ENCODE assay signal across 8 mouse cellular contexts in the genomic region with DNA sequence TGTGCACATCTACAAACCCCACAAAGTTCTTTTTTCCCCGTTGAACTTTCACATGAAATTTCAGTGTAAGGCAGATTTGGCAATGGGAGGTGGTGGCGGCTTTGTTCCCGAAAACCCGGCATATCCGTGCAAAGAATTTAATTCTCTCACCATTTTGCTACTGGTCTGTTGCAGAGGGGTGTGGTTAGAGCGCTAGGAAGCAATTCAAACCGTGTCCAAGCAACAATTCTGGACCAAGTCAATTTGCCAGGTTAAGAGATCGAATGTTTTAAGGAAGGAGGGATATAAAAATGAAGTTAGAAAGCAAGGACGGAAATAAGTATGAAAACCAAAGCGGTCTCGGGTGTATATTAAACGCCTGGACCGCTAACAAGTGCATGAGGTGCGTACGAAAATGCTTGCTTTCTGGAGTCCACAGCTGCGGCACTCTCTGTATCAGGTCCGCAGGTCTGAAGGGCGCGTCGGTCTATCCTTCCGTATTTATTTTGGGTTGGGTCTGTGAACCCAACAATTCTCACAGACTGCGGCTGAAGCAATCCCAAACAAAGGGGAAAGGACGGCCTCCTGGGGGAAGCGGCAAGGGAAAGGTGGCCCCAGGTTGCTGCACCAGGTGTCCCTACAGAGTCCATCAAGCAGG. TPM values are rescaled to one million over a fixed set of nuclear protein-coding genes. Genes with fewer than 3 reads are reported as not detected.
DNase-seq lines count a peak whose midpoint lies in the region; ATAC-seq and TF ChIP-seq lines count a peak whose summit lies in the region.

No protein-coding gene starts in this region.

- H3K4me2 ChIP-seq in embryonic facial prominence, embryonic 13.5 days, result peak overlapping the region; percentile 85
- peak overlapping the region; percentile 92 for H3K4me2 ChIP-seq in hindbrain, embryonic 12.5 days (replicated peaks)
- H3K4me2 ChIP-seq in stomach, embryonic 15.5 days, result peak overlapping the region; percentile 97

- ATAC-seq in embryonic facial prominence, embryonic 13.5 days (ENCODE audit: insufficient number of reproducible peaks, insufficient read depth, low FRiP score, low TSS enrichment, low read depth), result 0 out of 2 replicates have a peak, but pooled peaks have one; percentile 0
- no peak for ATAC-seq in hindbrain, embryonic 12.5 days (ENCODE audit: low FRiP score)
- ATAC-seq in stomach, embryonic 15.5 days (ENCODE audit: insufficient read depth, low FRiP score, low read depth), result peak; percentile 5; the same call in 1 of the 2 replicates

- peaks cover 5% of the 10 kb centered on the region for H3K9me3 ChIP-seq in ES-Bruce4 (replicated peaks; ENCODE audit: control insufficient read depth, insufficient read depth, low read length, poor library complexity, severe bottlenecking)
- peaks cover 11% of the 10 kb centered on the region for H3K9me3 ChIP-seq in embryonic facial prominence, embryonic 13.5 days
- H3K9me3 ChIP-seq in hindbrain, embryonic 12.5 days (replicated peaks), result no peaks in the 10 kb centered on the region
- H3K9me3 ChIP-seq in stomach, embryonic 15.5 days, result peaks cover 3% of the 10 kb centered on the region; the same call in 1 of the 2 replicates

- peak; percentile 13 for DNase-seq in gastrocnemius, adult 18-20 months (ENCODE audit: low spot score)
- no peak for DNase-seq in gastrocnemius, postnatal 4 days (ENCODE audit: low spot score in 2 of 2)
- DNase-seq in lung, postnatal 10 days, result peak; percentile 24
- no peak for DNase-seq in cerebellum, adult 9-10 months

- peak overlapping the region; percentile 84 for H3K4me3 ChIP-seq in ES-Bruce4 (ENCODE audit: low read depth, low read length)
- H3K4me3 ChIP-seq in embryonic facial prominence, embryonic 13.5 days, result peak overlapping the region; percentile 82
- H3K4me3 ChIP-seq in hindbrain, embryonic 12.5 days, result peak overlapping the region; percentile 82
- peak overlapping the region; percentile 86 for H3K4me3 ChIP-seq in stomach, embryonic 15.5 days (replicated peaks)

- whole genome bisulfite sequencing in embryonic facial prominence, embryonic 13.5 days, result 2% methylated on average over 24 of the region's 24 CpGs
- WGBS in hindbrain, embryonic 12.5 days, result under 1% methylated on average over 24 of the region's 24 CpGs
- 1% methylated on average over 24 of the region's 24 CpGs for WGBS in stomach, embryonic 15.5 days

- TF ChIP-seq POLR2A in ES-Bruce4 (IDR thresholded peaks at IDR 0.05; ENCODE audit: insufficient read depth, low read length), result no peak

- H3K36me3 ChIP-seq in ES-Bruce4 (ENCODE audit: control insufficient read depth, insufficient read depth, low read length, poor library complexity, severe bottlenecking), result no peaks in the 10 kb centered on the region
- peaks cover 4% of the 10 kb centered on the region; the same call in 1 of the 2 replicates for H3K36me3 ChIP-seq in embryonic facial prominence, embryonic 13.5 days
- no peaks in the 10 kb centered on the region for H3K36me3 ChIP-seq in hindbrain, embryonic 12.5 days
- H3K36me3 ChIP-seq in stomach, embryonic 15.5 days, result no peaks in the 10 kb centered on the region

- H3K27ac ChIP-seq in ES-Bruce4 (ENCODE audit: insufficient read depth, low read length), result no peak overlapping the region
- 0 out of 2 replicates have a peak overlapping the region, but pooled peaks have one; percentile 7 for H3K27ac ChIP-seq in embryonic facial prominence, embryonic 13.5 days
- H3K27ac ChIP-seq in hindbrain, embryonic 12.5 days, result peak overlapping the region; percentile 37
- H3K27ac ChIP-seq in stomach, embryonic 15.5 days, result peak overlapping the region; percentile 80

- TF ChIP-seq CTCF in ES-Bruce4 (IDR thresholded peaks at IDR 0.05; ENCODE audit: low read depth, low read length), result no peak

- peak overlapping the region; percentile 63 for H3K9ac ChIP-seq in ES-Bruce4 (ENCODE audit: low read depth, poor library complexity, severe bottlenecking)
- peak overlapping the region; percentile 75 for H3K9ac ChIP-seq in embryonic facial prominence, embryonic 13.5 days
- H3K9ac ChIP-seq in hindbrain, embryonic 12.5 days, result peak overlapping the region; percentile 66
- peak overlapping the region; percentile 62 for H3K9ac ChIP-seq in stomach, embryonic 15.5 days

- no peak for TF ChIP-seq EP300 in ES-Bruce4 (IDR thresholded peaks at IDR 0.05; ENCODE audit: insufficient read depth, low read depth, low read length)

- no peaks in the 10 kb centered on the region for H3K27me3 ChIP-seq in ES-Bruce4 (ENCODE audit: control insufficient read depth, insufficient read depth, low read length, poor library complexity, severe bottlenecking)
- no peaks in the 10 kb centered on the region for H3K27me3 ChIP-seq in embryonic facial prominence, embryonic 13.5 days
- H3K27me3 ChIP-seq in hindbrain, embryonic 12.5 days, result no peaks in the 10 kb centered on the region
- H3K27me3 ChIP-seq in stomach, embryonic 15.5 days (replicated peaks), result no peaks in the 10 kb centered on the region

- no peaks in the 10 kb centered on the region for H3K4me1 ChIP-seq in ES-Bruce4 (ENCODE audit: control insufficient read depth, insufficient read depth, low read length)
- peaks cover 25% of the 10 kb centered on the region for H3K4me1 ChIP-seq in embryonic facial prominence, embryonic 13.5 days
- peaks cover 12% of the 10 kb centered on the region for H3K4me1 ChIP-seq in hindbrain, embryonic 12.5 days
- H3K4me1 ChIP-seq in stomach, embryonic 15.5 days, result no peaks in the 10 kb centered on the region

RNA-seq across cellular contexts. Expression of gene Nln, which starts 0.6 kb away (rescaled TPM):
- total RNA-seq in gastrocnemius, adult 18-20 months (2021), result 1 to 10 TPM; 4.7 to 7.0 TPM
- 10 to 100 TPM; 15.3 TPM for total RNA-seq in gastrocnemius, postnatal 4 days (2021)
- 38.9 and 57.6 TPM in 2 replicates for polyA plus RNA-seq in ES-Bruce4 (2011; ENCODE audit: insufficient read depth, insufficient read length, low read depth, missing spikeins)
- 13.0 and 14.6 TPM in 2 replicates for polyA plus RNA-seq in embryonic facial prominence, embryonic 13.5 days (2015; fragmentation: Nextera tagmentation; extraction: Ambion mirVana)
- polyA plus RNA-seq in hindbrain, embryonic 12.5 days (2016; fragmentation: Nextera tagmentation; extraction: Ambion mirVana), result 29.2 and 31.2 TPM in 2 replicates
- 19.2 and 20.5 TPM in 2 replicates for polyA plus RNA-seq in stomach, embryonic 15.5 days (2015; fragmentation: Nextera tagmentation; extraction: Ambion mirVana)

RNA-seq across cellular contexts. Expression of gene Sgtb, which starts 0.8 kb away (rescaled TPM):
- total RNA-seq in gastrocnemius, adult 18-20 months (2021), result under 1 TPM; 0.30 to 0.57 TPM
- 1 to 10 TPM; 3.3 to 3.5 TPM for total RNA-seq in gastrocnemius, postnatal 4 days (2021)
- 6.7 and 8.0 TPM in 2 replicates for polyA plus RNA-seq in ES-Bruce4 (2011; ENCODE audit: insufficient read depth, insufficient read length, low read depth, missing spikeins)
- 8.9 and 10.9 TPM in 2 replicates for polyA plus RNA-seq in embryonic facial prominence, embryonic 13.5 days (2015; fragmentation: Nextera tagmentation; extraction: Ambion mirVana)
- polyA plus RNA-seq in hindbrain, embryonic 12.5 days (2016; fragmentation: Nextera tagmentation; extraction: Ambion mirVana), result 26.9 and 28.9 TPM in 2 replicates
- polyA plus RNA-seq in stomach, embryonic 15.5 days (2015; fragmentation: Nextera tagmentation; extraction: Ambion mirVana), result 5.8 and 6.0 TPM in 2 replicates

Comparison
In these comparisons a context has a peak if more than half of its experiments do, and no peak if none do; other contexts are left out.
1. DNase-seq: peak in gastrocnemius, adult 18-20 months (single experiment) and lung, postnatal 10 days (single experiment); none in gastrocnemius, postnatal 4 days (0 of 2) and cerebellum, adult 9-10 months (single experiment).
2. Peak in every context shown above with its lines, with median percentiles within 50 percentile points of each other: H3K4me3 ChIP-seq, H3K9ac ChIP-seq and H3K4me2 ChIP-seq.